23 mouse cellular contexts compared by ENCODE assay signal in genomic region chrX:100797370-100797769, GRCm38 (mm10). TPM values are rescaled to one million over a fixed set of nuclear protein-coding genes. Genes with fewer than 3 reads are reported as not detected.
DNase-seq lines count a peak whose midpoint lies in the region; ATAC-seq and TF ChIP-seq lines count a peak whose summit lies in the region.
"Had no signal": no experiment of that assay in that cellular context is flagged by ENCODE, and none has a peak within 500 bp of the region (broad histone marks: within the 10 kb centered on the region; RNA-seq: fewer than 3 reads in every experiment).

No protein-coding gene starts in this region.

- 0 out of 2 replicates have a peak overlapping the region, but pooled peaks have one; percentile 29 for H3K27ac ChIP-seq in heart, embryonic 11.5 days (ENCODE audit: low read depth, low read length)
- peak overlapping the region; percentile 100 for H3K27ac ChIP-seq in small intestine, adult 2 months (ENCODE audit: insufficient read depth, low read depth, low read length)
- H3K27ac ChIP-seq: embryonic facial prominence, embryonic 10.5 days; forebrain, embryonic 13.5 days; gastrocnemius, adult 2 months; heart, embryonic 15.5 days; hindbrain, embryonic 10.5 days; hindbrain, embryonic 14.5 days had no signal

- no peak for TF ChIP-seq POLR2A in small intestine, adult 2 months (IDR thresholded peaks at IDR 0.05; ENCODE audit: low read depth, low read length)

- intact Hi-C loops in heart, postnatal 36 days (cut with DNase I): no loop called here

- no peak for DNase-seq in heart, postnatal 36 days
- peak; percentile 48 for DNase-seq in yolk sac, embryonic 10.5 days (ENCODE audit: low spot score)
- DNase-seq in spleen, postnatal 10 days (ENCODE audit: low spot score in 2 of 2): no peak
- DNase-seq in cerebellum, adult 9-11 months: no peak
- DNase-seq: adrenal gland, postnatal 14 days; B cell, adult 2 months; cerebellum, adult 18-20 months; cerebellum, postnatal 10 days; forebrain, postnatal 0 days; gastrocnemius, adult 2 months; gastrocnemius, postnatal 25 days; heart, postnatal 14 days had no signal

- no peak overlapping the region for H3K4me3 ChIP-seq in heart, embryonic 11.5 days (ENCODE audit: low read depth, low read length)
- peak overlapping the region; percentile 42 for H3K4me3 ChIP-seq in megakaryocyte, embryonic 14.5 days (replicated peaks)
- H3K4me3 ChIP-seq in small intestine, adult 2 months (ENCODE audit: low read depth, low read length): peak overlapping the region; percentile 49; the same call in 1 of the 2 replicates
- H3K4me3 ChIP-seq: embryonic facial prominence, embryonic 10.5 days; forebrain, embryonic 13.5 days; gastrocnemius, adult 2 months; heart, embryonic 15.5 days; hindbrain, embryonic 10.5 days had no signal

- no peaks in the 10 kb centered on the region for H3K36me3 ChIP-seq in heart, embryonic 11.5 days (ENCODE audit: control insufficient read depth, insufficient read depth, low read length)
- H3K36me3 ChIP-seq in megakaryocyte, embryonic 14.5 days (replicated peaks; ENCODE audit: low read length): peaks cover 29% of the 10 kb centered on the region
- peaks cover 9% of the 10 kb centered on the region for H3K36me3 ChIP-seq in small intestine, adult 2 months (ENCODE audit: control insufficient read depth, insufficient read depth, low read length)
- H3K36me3 ChIP-seq: G1E; heart, embryonic 15.5 days had no signal

- no peak for ATAC-seq in heart, embryonic 11.5 days (replicated peaks; ENCODE audit: insufficient number of reproducible peaks, low FRiP score, low TSS enrichment)
- ATAC-seq in megakaryocyte, adult 5-6 weeks (ENCODE audit: poor library complexity, severe bottlenecking): no peak
- ATAC-seq: CD4-positive, CD25-positive, alpha-beta regulatory T cell, adult 4 months; forebrain, postnatal 0 days had no signal

- no peaks in the 10 kb centered on the region for H3K27me3 ChIP-seq in heart, embryonic 11.5 days (ENCODE audit: control insufficient read depth, insufficient read depth, low read length)
- peaks cover 10% of the 10 kb centered on the region for H3K27me3 ChIP-seq in megakaryocyte, embryonic 14.5 days (replicated peaks)
- no peaks in the 10 kb centered on the region for H3K27me3 ChIP-seq in small intestine, adult 2 months (ENCODE audit: control insufficient read depth, insufficient read depth, low read length)
- H3K27me3 ChIP-seq: forebrain, embryonic 13.5 days; heart, embryonic 15.5 days had no signal

- H3K9me3 ChIP-seq in heart, embryonic 11.5 days (replicated peaks; ENCODE audit: control insufficient read depth, low read length): no peaks in the 10 kb centered on the region
- H3K9me3 ChIP-seq in megakaryocyte, embryonic 14.5 days: no peaks in the 10 kb centered on the region
- H3K9me3 ChIP-seq: embryonic facial prominence, embryonic 10.5 days; forebrain, embryonic 13.5 days; G1E; heart, embryonic 15.5 days; hindbrain, embryonic 10.5 days had no signal

- TF ChIP-seq CTCF in small intestine, adult 2 months (IDR thresholded peaks at IDR 0.05; ENCODE audit: extremely low read depth, insufficient read length, insufficient replicate concordance, low read depth, low read length): no peak

- H3K4me2 ChIP-seq in heart, embryonic 11.5 days: no peak overlapping the region
- H3K4me2 ChIP-seq: forebrain, embryonic 13.5 days; heart, embryonic 15.5 days; hindbrain, embryonic 14.5 days had no signal

- peaks cover 7% of the 10 kb centered on the region; the same call in 1 of the 2 replicates for H3K4me1 ChIP-seq in heart, embryonic 11.5 days (ENCODE audit: control insufficient read depth, insufficient read depth, low read length)
- peaks cover 86% of the 10 kb centered on the region for H3K4me1 ChIP-seq in megakaryocyte, embryonic 14.5 days
- peaks cover 19% of the 10 kb centered on the region; the same call in 1 of the 2 replicates for H3K4me1 ChIP-seq in small intestine, adult 2 months (ENCODE audit: control insufficient read depth, insufficient read depth, insufficient read length, low read length)

- WGBS in heart, embryonic 11.5 days (ENCODE audit: insufficient replicate concordance): 64% methylated on average over 4 of the region's 4 CpGs
- WGBS in small intestine, adult 2 months: 34% methylated on average over 4 of the region's 4 CpGs

- H3K9ac ChIP-seq in heart, embryonic 11.5 days (ENCODE audit: low read depth, low read length): no peak overlapping the region
- H3K9ac ChIP-seq: forebrain, embryonic 13.5 days; forebrain, postnatal 0 days; heart, embryonic 15.5 days; hindbrain, embryonic 14.5 days had no signal

RNA-seq across cellular contexts. Expression of gene Dlg3, which starts 29.8 kb away (rescaled TPM):
- polyA plus RNA-seq in heart, embryonic 11.5 days (2014; fragmentation: Nextera tagmentation; extraction: Ambion mirVana): 3.2 and 4.0 TPM in 2 replicates
- total RNA-seq in heart, postnatal 36 days (2021): 1 to 10 TPM; 3.0 to 3.4 TPM
- 1.6 and 9.7 TPM in 2 replicates for polyA plus RNA-seq in megakaryocyte, embryonic 14.5 days (2012; ENCODE audit: insufficient read depth, low replicate concordance)
- total RNA-seq in megakaryocyte, adult 5-6 weeks (2015): 1.0 and 2.5 TPM in 2 replicates
- 1.4 and 2.1 TPM in 2 replicates for total RNA-seq in megakaryocyte, adult 5-6 weeks (2017)
- 10.7 and 28.8 TPM in 2 replicates for polyA plus RNA-seq in small intestine, adult 2 months (2012; rRNA removed)
- polyA plus RNA-seq: G1E had no signal
